Mouse (Mus musculus) C2C12 (cell line): ENCODE data around the gene Prss40. TPM values are rescaled to one million over a fixed set of nuclear protein-coding genes. Genes with fewer than 3 reads are reported as not detected.

Experiments used
- H3K27me3 ChIP-seq: one replicate; pipeline ENCODE4 v1.6.1; 2011; ENCODE audit not compliant: control insufficient read depth, insufficient read depth, insufficient read length
- H3K36me3 ChIP-seq: one replicate; pipeline ENCODE4 v1.6.1; 2011; ENCODE audit not compliant: control insufficient read depth, insufficient read depth
- H3K4me3 ChIP-seq: one replicate; pipeline ENCODE4 v1.5.1; 2011; ENCODE audit warnings: mild to moderate bottlenecking, control low read depth; ENCODE audit not compliant: poor library complexity, insufficient read depth, severe bottlenecking
- H3K79me2 ChIP-seq: one replicate; pipeline ENCODE4 v1.6.1; 2011; ENCODE audit not compliant: control insufficient read depth, insufficient read depth
- H3K79me3 ChIP-seq: one replicate; pipeline ENCODE4 v1.6.1; 2011; ENCODE audit warnings: low read depth, control low read depth
- H3ac ChIP-seq: one replicate; pipeline ENCODE3; 2011; ENCODE audit warnings: low read depth; ENCODE audit not compliant: control insufficient read depth, insufficient read length
- CEBPB ChIP-seq: IDR thresholded peaks from one replicate; pipeline ENCODE4 v1.6.1; 2011; ENCODE audit warnings: low read depth, mild to moderate bottlenecking, control low read depth, moderate library complexity
- CTCF ChIP-seq: IDR thresholded peaks from one replicate; pipeline ENCODE4 v1.5.1; 2011; ENCODE audit not compliant: control insufficient read depth, insufficient read depth, insufficient read length
- FOSL1 ChIP-seq: IDR thresholded peaks from one replicate; pipeline ENCODE4 v1.8.0; 2011; ENCODE audit warnings: mild to moderate bottlenecking, low read length; ENCODE audit not compliant: poor library complexity, insufficient read depth, severe bottlenecking
- MAX ChIP-seq: IDR thresholded peaks from one replicate; pipeline ENCODE4 v1.6.1; 2011; ENCODE audit warnings: mild to moderate bottlenecking, control low read depth
- MYOD1 ChIP-seq: IDR thresholded peaks from one replicate; pipeline ENCODE4 v1.6.1; 2011; ENCODE audit warnings: low read depth; ENCODE audit not compliant: control insufficient read depth, insufficient read length
- MYOG ChIP-seq: IDR thresholded peaks from one replicate; pipeline ENCODE4 v1.6.1; 2011; ENCODE audit not compliant: control insufficient read depth, insufficient read length; ENCODE audit errors: extremely low read depth
- USF1 ChIP-seq: IDR thresholded peaks from one replicate; pipeline ENCODE4 v1.6.1; 2011; ENCODE audit warnings: low read depth, mild to moderate bottlenecking, control low read depth, moderate library complexity
- polyA plus RNA-seq: library from polyadenylated mRNA; unstranded; fragments of >200 nt; fragmentation: generic; extraction: Trizol; gene quantifications from one replicate; pipeline ENCODE4 v1.2.1, GENCODE M21; 2012; ENCODE audit warnings: missing spikeins

The Prss40 gene
- polyA plus RNA-seq, 1 experiment, result not detected

- no peaks in the 10 kb centered on the region for H3K79me2 ChIP-seq
- no peak overlapping the region for H3K4me3 ChIP-seq
- no peaks in the 10 kb centered on the region for H3K79me3 ChIP-seq
- H3K27me3 ChIP-seq, result no peaks in the 10 kb centered on the region
- H3ac ChIP-seq, result no peak overlapping the region
- TF ChIP-seq CEBPB, result no peak
- TF ChIP-seq FOSL1, result no peak
- TF ChIP-seq MYOG, result no peak
- TF ChIP-seq USF1, result no peak
- no peak for TF ChIP-seq CTCF
- TF ChIP-seq MAX, result no peak
- no peak for TF ChIP-seq MYOD1
- no peaks in the 10 kb centered on the region for H3K36me3 ChIP-seq
Observed at GRCm38 (mm10) chr1:34513068-34513467, 47.7 kb downstream of the Prss40 start.

- Histone ChIP-seq H3ac (no peak overlapping the region), H3K79me3 (no peaks in the 10 kb centered on the region), H3K4me3 (no peak overlapping the region), H3K79me2 (no peaks in the 10 kb centered on the region), H3K36me3 (no peaks in the 10 kb centered on the region), H3K27me3 (no peaks in the 10 kb centered on the region)
- TF ChIP-seq FOSL1 (no peak), MAX (no peak), MYOG (no peak), CTCF (peak; percentile 29), CEBPB (no peak), USF1 (no peak)
Observed at GRCm38 (mm10) chr1:34511027-34511426, 49.7 kb downstream of the Prss40 start.

GRCm38 (mm10) chr1:34510575-34510981 lies 50.2 kb downstream of the Prss40 start:
- Histone ChIP-seq H3K4me3 (no peak overlapping the region), H3ac (no peak overlapping the region), H3K79me2 (no peaks in the 10 kb centered on the region), H3K79me3 (no peaks in the 10 kb centered on the region), H3K36me3 (no peaks in the 10 kb centered on the region), H3K27me3 (no peaks in the 10 kb centered on the region)
- TF ChIP-seq CEBPB, result no peak

GRCm38 (mm10) chr1:34507986-34508385 lies 52.8 kb downstream of the Prss40 start:
- H3K79me3 ChIP-seq, result no peaks in the 10 kb centered on the region
- no peaks in the 10 kb centered on the region for H3K27me3 ChIP-seq
- H3K79me2 ChIP-seq, result no peaks in the 10 kb centered on the region
- no peak for TF ChIP-seq MAX
- TF ChIP-seq FOSL1, result no peak
- TF ChIP-seq MYOG, result no peak
- no peak for TF ChIP-seq CTCF
- no peak for TF ChIP-seq CEBPB
- TF ChIP-seq MYOD1, result no peak
- TF ChIP-seq USF1, result no peak
- H3ac ChIP-seq, result no peak overlapping the region
- H3K36me3 ChIP-seq, result no peaks in the 10 kb centered on the region
- H3K4me3 ChIP-seq, result no peak overlapping the region

- Histone ChIP-seq H3K79me3 (no peaks in the 10 kb centered on the region), H3K4me3 (no peak overlapping the region), H3K79me2 (no peaks in the 10 kb centered on the region), H3ac (no peak overlapping the region), H3K27me3 (no peaks in the 10 kb centered on the region), H3K36me3 (no peaks in the 10 kb centered on the region)
- TF ChIP-seq MYOD1 (no peak), CEBPB (no peak), MAX (no peak), MYOG (no peak), USF1 (no peak), FOSL1 (no peak)
Observed at GRCm38 (mm10) chr1:34505970-34506551, 54.7 kb downstream of the Prss40 start.

- no peak overlapping the region for H3K4me3 ChIP-seq
- H3K79me3 ChIP-seq, result no peaks in the 10 kb centered on the region
- H3K79me2 ChIP-seq, result no peaks in the 10 kb centered on the region
- H3K27me3 ChIP-seq, result no peaks in the 10 kb centered on the region
- TF ChIP-seq CTCF (no peak), MAX (no peak), USF1 (no peak), MYOG (no peak), MYOD1 (no peak), CEBPB (no peak), FOSL1 (no peak)
- H3K36me3 ChIP-seq, result no peaks in the 10 kb centered on the region
- H3ac ChIP-seq, result peak overlapping the region; percentile 13
Observed at GRCm38 (mm10) chr1:34505307-34505706, 55.4 kb downstream of the Prss40 start.
